Mouse (Mus musculus): ENCODE data around the gene Lrch1.
A peak's percentile ranks its signal among the peaks of the same experiment; 100 is the strongest.

Gene Lrch1

GRCm38 (mm10) chr14:74947376-74948013 is at the start of gene Lrch1:
Gene Lrch1 (minus strand): TSS chr14:74947876.
- DNase-seq (ENCODE audit: low read depth, low spot score): peak; percentile 44

DNA sequence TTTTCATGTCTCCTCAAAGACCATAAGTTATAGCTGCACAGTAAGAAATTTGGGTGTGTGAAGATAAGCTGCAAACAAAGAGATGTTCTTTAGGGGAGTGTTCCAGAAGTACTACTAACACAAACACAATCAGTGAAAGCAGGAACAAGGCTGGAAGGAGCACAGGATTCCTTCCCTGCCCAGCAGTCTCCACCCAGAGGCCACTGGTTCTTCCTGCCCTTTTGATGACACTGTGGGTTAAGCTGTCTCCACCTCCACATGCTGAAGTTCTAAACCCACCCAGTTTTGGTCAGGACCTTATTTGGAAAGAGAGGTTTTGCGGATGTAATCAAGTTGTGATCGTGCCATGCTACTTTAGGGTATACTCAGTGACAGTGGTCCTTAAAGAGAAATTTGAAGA is 49.4 kb upstream of the Lrch1 start:
- no peak for DNase-seq (ENCODE audit: low read depth, low spot score)

- no peak for DNase-seq (ENCODE audit: low read depth, low spot score)
Measured at GRCm38 (mm10) chr14:74996556-74996955, 48.9 kb upstream of the Lrch1 start.

- peak; percentile 65 for DNase-seq (ENCODE audit: low read depth, low spot score)
Measured at GRCm38 (mm10) chr14:74990504-74990903, 42.8 kb upstream of the Lrch1 start.

GRCm38 (mm10) chr14:74989909-74990308 is 42.2 kb upstream of the Lrch1 start:
- DNase-seq (ENCODE audit: low read depth, low spot score): no peak

DNA sequence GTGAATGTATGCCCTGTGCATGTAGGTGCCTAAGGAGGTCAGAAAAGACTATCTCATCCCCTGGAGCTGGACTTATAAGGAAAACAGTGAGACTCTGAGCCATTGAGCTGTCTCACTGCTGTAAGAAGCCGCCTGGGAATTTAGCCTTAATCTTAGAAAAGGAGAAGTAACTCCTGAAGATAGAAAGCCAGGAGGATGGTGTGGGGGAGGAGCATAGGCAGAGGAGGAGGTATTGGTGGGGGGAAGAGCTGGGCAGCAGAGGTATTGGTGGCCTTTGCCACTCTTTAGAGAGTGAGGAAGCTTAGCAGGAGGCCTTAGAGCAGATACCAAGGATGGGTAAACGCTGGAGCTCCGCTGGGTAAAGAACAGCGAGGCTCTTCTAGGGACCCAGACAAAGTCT is 41.6 kb upstream of the Lrch1 start:
- DNase-seq (ENCODE audit: low read depth, low spot score): no peak

DNA sequence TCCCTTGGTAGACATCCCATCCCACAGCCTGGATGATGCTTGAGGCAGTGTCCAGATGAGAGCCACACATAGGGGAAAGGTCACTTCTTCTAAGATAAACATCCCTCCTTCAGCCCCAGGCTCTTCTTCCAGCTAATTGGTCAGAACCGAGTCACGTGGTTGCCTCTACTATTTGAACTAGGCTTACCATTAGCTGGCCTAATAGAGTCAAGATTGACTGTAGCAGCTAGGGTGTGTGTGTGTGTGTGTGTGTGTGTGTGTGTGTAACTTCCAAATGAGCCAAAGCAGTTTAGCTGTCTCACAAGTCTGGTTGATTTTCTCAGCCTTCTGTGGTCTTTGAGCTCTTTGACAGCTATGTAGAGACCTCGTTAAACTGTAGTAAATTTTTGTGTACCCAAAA is 38.9 kb upstream of the Lrch1 start:
- DNase-seq (ENCODE audit: low read depth, low spot score): no peak

DNA sequence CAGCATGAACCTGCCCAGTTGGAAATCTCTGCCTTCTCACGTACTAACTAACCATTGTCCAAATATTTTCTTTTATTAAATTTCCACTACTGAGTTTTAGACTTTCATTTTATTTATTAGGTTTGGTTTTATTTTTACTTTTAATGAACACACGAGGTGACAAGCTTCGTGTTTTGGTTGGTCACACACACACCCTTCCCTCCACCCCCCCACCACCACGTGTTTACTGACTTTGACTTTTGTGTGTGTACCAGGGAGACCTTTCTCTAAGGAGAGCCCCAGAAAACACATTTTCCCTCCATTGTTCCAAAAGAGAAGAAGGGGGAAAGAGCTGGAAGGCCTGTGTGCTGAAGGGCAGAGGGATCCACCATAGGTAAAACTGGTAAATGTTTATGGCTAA is 38.0 kb upstream of the Lrch1 start:
- DNase-seq (ENCODE audit: low read depth, low spot score): no peak

DNA sequence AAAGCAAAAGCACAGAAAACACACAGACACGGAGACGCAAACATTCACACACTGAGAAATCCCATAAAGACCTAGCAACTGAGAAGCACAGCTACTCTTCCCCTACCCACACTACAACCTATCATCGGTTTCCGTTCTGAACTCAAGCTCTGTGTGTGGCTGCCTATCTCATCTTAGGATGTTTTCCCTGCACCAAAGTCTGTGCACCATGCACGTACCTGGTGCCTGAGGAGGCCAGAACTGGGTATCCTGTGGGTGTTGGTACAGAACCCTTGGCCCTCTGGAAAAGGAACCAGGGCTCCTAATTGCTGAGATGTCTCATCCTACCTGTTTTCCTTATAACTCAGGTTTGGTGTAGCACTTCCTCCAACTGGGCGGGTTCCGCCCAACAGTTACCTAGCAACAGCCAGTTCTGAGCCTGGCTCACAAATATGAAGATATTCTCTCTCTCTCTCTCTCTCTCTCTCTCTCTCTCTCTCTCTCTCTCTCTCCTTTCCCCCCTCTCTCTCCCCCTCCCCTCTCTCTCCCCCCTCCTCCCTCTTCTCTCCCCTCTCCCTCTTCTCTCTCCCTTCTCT is 37.2 kb upstream of the Lrch1 start:
- no peak for DNase-seq (ENCODE audit: low read depth, low spot score)

DNA sequence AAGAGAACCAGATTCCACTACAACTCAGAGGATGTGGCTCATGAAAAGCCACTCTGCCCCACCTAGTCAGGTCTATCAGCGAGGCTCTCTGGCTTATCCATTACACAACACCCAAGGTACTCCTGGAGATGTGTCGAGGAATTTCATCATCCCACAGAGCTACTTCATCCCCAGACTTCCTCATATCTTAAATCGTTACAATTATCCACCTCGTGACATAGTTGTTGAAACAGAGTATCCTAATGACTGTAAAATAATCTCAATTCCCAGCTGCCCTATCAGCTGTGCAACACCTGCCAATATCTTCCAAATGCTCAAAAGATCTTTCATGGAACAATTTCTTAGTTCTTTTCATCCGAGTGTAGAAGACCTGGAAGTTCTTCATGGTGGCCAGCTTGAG is 35.4 kb upstream of the Lrch1 start:
- DNase-seq (ENCODE audit: low read depth, low spot score): no peak

- DNase-seq (ENCODE audit: low read depth, low spot score): no peak
Measured at GRCm38 (mm10) chr14:74981016-74981415, 33.3 kb upstream of the Lrch1 start.

DNA sequence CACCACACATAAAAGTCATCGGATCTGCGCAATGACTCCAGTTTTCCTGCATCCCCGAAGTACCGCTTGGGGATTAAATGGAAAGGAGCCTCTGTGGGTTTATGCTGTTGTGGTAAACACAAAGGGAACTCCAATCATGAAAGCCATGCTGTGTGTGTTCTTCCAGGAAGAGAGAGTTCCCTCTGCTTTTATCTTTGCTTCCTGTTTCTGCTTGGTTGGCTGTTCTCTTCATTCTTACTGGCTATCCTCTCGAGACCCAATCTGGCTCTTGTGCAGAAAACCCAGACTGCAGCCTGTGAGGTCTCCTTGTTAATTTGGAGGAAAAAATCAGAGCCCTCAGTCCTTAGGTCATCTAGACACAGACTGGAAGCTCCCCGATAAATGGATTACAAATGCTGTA is 29.3 kb upstream of the Lrch1 start:
- DNase-seq (ENCODE audit: low read depth, low spot score): no peak

DNA sequence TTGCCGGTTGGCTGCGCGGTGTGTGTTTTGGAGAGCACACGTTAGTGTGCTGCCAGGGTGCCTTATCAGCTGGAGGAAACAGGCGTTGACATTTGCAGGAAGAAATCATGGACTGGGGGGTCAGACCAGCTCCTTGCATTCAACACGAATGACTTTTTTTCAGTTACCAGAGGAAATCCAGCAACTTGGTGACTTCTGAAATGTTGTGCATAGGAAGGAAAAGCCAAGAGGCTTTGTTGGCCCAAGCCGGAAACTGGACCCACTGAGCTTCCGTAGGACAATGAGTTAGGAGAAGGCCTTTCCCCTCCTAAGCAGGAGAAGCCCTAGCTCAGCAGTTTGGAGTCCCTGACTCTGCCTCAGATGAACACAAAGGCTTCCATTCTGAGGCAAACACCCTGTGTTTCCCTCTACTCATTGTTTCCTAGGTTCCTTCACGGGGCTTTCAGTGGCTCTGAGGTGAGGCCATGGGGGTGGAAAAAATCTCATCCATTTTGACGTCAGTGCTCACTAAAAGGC is 26.5 kb upstream of the Lrch1 start:
- no peak for DNase-seq (ENCODE audit: low read depth, low spot score)

- peak; percentile 41 for DNase-seq (ENCODE audit: low read depth, low spot score)
Measured at GRCm38 (mm10) chr14:74972687-74973086, 25.0 kb upstream of the Lrch1 start.

GRCm38 (mm10) chr14:74972216-74972615 is 24.5 kb upstream of the Lrch1 start:
- peak; percentile 31 for DNase-seq (ENCODE audit: low read depth, low spot score)

DNA sequence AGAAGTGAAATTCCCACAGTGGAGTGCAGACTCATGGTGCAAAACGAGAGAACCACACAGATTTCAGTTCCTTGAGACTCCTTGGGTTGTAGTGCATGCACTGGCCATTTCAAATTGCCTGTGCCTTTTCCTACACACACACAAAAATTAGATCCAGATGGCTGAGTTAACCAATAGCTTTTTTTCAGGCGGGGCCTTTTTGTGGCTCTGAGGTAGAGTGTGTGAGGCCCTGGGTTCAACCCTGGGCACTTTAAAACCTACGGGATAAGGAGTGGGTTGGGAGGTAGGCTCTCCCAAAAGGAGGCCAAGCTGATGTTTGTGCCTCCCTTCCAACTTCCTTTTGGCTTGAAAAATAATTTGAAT is 15.7 kb upstream of the Lrch1 start:
- DNase-seq (ENCODE audit: low read depth, low spot score): no peak

DNA sequence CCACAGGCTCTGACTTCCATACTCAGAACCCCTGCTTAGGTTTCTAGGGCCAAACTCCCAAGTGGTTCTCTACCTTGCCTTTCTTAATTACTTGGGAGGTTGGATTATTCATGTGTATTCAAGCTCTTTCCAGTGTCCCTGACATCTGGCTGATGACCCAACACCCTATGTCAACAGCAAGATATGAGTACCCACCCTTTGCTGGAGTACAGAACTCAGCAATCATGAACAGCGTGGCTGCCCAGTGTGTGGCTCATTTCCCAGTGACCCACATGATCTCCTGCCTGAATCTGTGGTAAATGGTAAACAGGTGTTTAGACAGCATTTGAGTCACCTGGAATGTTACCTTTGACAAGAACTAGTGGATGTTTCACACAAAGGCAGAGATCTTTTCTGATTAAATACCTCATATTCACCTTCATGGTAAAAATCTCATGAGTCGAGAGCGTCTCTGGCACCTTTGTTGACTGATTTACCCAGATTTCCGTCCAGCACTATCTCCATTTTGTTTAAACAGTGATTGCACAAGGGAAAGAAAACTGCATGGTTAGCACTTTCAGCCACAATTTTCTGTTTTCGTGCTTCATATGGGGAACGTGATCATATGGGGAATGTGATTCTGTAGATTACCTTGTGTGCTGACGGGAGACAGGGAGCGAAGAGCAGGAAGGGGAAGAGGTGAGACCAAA is 15.2 kb upstream of the Lrch1 start:
- DNase-seq (ENCODE audit: low read depth, low spot score): no peak

DNA sequence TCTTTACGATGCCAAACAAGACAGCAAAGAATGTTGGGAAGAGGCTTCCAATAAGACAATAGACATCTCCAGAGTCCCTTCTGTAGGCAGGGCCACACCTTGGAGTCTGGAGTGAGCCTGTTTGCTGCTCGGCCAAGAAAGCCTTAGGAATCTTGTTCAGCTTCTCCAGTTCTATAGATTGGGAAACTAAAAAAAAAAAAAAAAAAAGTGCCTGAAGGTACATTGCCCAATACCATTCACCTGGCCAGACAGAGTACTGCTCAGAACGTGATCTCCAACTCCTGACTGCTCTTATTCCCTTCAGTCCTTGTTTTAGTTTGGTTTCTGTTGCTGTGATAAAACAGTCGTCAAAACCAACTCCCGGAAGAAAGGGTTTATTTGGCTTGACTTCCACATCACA is 12.9 kb upstream of the Lrch1 start:
- no peak for DNase-seq (ENCODE audit: low read depth, low spot score)

GRCm38 (mm10) chr14:74956702-74957101 is 9.0 kb upstream of the Lrch1 start:
- DNase-seq (ENCODE audit: low read depth, low spot score): no peak

GRCm38 (mm10) chr14:74956234-74956633 is 8.6 kb upstream of the Lrch1 start:
- no peak for DNase-seq (ENCODE audit: low read depth, low spot score)

- no peak for DNase-seq (ENCODE audit: low read depth, low spot score)
Measured at GRCm38 (mm10) chr14:74948426-74949240, 957 bp upstream of the Lrch1 start.

GRCm38 (mm10) chr14:74948014-74948396 is 329 bp upstream of the Lrch1 start:
- no peak for DNase-seq (ENCODE audit: low read depth, low spot score)
